Mouse (Mus musculus): ENCODE measurements at regions not wholly inside any gene's neighbourhood (a gene's known extent, or its start where the extent isn't known, plus 50 kb on each side); places are given as distances from the start of the nearest gene placed in this dataset.
"Not testable (repeated sequence)": the region's sequence is repeated elsewhere in the genome, so short reads cannot be mapped to it uniquely, and the experiment has no call there.

DNA sequence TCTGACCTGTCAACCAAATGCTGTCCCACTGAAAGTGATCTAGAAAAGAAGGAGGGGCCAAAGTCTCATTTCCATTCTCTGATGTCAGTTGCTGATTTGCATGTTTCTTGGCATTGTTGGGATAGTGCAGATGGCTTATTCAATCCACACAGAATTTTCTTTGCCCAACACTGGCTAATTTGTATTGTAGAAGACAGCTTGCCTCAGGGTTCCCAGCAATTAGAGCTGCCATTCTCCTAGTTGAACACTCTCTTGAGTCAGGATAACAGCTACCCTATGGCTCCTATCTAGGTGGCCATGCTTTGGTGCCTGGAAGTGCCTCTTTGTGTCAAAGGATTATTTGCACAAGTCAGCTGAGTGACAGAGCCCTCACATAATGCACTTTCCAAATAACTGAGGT is 569.0 kb downstream of the Lrriq3 start:
- no peak for DNase-seq (ENCODE audit: low read depth, low spot score)

DNA sequence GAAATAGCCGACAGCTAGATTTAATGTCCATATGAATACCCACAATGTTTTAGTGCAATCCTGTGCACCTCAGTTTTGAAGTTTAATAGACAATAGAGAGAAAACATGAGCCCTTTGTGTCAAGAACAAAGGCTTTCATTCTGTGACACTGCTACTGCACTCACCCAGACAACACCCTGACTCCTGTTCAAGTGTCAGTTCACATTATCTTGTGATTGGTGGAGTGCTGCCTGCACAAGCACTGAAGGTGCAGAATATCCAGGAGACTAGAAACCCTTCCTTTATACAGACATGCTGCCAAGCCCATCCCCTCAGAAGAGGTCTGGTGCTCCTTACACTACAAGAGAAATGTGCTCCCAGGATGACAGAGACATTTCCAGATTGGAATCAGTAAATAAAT is 579.3 kb downstream of the Lrriq3 start:
- DNase-seq (ENCODE audit: low read depth, low spot score): no peak

GRCm38 (mm10) chr3:155680200-155680599 is 587.0 kb downstream of the Lrriq3 start:
- DNase-seq (ENCODE audit: low read depth, low spot score): no peak

GRCm38 (mm10) chr3:155682921-155683813 is 589.9 kb downstream of the Lrriq3 start:
- DNase-seq (ENCODE audit: low read depth, low spot score): no peak

DNA sequence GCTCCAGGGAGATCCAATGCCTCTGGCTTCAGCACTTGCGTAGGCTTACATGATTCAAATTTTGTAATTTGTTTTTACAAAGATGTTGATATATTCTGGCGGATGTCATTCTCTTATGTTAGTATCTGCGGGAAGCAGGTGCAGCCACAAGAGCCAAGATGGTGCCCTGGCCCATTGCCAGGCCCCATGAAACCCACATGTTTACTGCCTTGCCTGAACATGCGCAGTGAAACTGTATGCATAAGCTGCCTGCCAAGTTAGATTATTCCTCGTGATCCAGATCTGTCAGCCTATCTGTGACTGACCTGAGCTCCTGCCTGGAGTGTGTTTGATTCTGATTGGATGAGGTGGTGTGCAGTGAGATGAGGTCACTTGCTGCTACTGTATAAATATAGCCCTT is 595.1 kb downstream of the Lrriq3 start:
- no peak for DNase-seq (ENCODE audit: low read depth, low spot score)

DNA sequence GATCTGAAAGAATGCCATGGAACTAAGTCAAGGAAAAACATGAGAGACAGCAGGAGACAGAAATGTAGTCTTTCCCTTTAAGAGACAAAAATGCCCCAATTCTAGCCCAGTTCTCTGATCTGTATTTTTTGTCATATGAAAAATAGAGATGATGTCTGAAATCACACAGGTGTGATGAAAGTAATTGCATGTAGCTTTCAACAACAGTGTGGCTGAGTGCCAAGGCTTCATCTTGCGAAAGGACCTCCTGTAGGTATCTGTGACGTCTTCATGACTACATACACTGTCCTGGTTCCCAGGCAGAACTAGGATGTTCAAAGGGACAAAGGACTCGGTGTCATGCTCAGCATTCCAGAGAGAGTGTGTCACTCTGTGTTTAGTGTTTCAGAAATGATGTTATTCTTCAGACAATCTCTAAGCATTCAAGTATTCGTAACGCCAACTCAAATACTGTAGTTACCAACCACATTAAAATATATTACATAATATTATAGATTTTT is 629.8 kb downstream of the Lrriq3 start:
- DNase-seq (ENCODE audit: low read depth, low spot score): no peak

GRCm38 (mm10) chr3:155742421-155742820 is 649.2 kb downstream of the Lrriq3 start:
- DNase-seq (ENCODE audit: low read depth, low spot score): no peak

DNA sequence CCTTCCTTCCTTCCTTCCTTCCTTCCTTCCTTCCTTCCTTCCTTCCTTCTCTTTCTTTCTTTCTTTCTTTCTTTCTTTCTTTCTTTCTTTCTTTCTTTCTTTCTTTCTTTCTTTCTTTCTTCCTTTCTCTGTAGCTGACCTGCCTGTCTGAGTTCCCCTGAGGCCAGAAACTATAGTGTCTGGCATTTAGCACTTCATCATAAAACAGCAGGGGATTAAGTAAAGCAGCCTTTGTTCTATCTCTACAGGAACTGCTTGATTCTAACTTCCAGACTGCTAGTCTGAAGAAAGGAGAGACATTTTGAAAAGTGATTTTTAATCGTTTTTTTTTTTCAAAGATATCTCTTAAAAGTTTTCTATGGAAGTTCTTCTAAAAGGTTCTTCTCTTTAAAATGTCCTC is 653.4 kb downstream of the Lrriq3 start:
- not testable (repeated sequence) for DNase-seq (ENCODE audit: low read depth, low spot score)

DNA sequence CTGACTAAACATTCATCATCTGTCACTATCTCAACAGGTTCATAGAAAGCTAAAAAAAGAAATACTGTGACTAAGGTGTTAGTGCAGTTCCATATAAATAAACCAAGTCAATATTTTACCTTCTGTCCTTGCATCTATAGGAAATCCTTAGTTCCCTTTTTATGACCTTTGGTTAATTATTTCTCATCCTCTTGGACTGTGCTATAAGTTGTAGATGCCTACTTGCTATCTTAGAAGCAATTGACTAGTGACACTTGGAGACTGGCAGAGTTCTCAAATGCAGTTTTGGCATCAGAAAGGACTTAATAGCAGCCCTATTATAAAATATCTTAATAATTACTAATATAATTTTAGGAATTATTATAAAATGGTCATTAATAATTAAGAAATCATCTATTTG is 654.3 kb downstream of the Lrriq3 start:
- DNase-seq (ENCODE audit: low read depth, low spot score): no peak

GRCm38 (mm10) chr3:155757285-155757684 is 664.1 kb downstream of the Lrriq3 start:
- DNase-seq (ENCODE audit: low read depth, low spot score): no peak

DNA sequence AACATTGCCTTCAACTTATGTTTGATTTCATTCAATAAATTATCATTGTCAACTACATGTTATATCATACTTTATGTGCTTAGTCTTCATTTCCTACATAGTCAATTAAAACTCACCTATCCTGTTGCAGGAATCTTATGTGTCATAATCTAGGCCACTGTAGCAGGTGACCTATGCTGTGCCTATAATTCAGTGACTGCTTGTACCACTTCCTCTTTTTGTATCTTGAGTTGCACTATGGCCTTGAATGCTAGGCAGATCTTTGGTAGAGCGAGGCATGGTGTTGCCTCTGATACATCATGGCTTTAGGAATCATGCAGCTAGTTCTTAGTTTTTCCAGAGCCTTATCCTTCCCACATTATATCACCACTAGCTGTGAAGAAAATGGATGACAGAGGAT is 682.8 kb downstream of the Lrriq3 start:
- no peak for DNase-seq (ENCODE audit: low read depth, low spot score)

GRCm38 (mm10) chr3:155777025-155777424 is 683.8 kb downstream of the Lrriq3 start:
- no peak for DNase-seq (ENCODE audit: low read depth, low spot score)

- no peak for DNase-seq (ENCODE audit: low read depth, low spot score)
Observed at GRCm38 (mm10) chr3:155815693-155816092, 722.5 kb downstream of the Lrriq3 start.

GRCm38 (mm10) chr3:155824863-155825262 is 731.6 kb downstream of the Lrriq3 start:
- no peak for DNase-seq (ENCODE audit: low read depth, low spot score)

- no peak for DNase-seq (ENCODE audit: low read depth, low spot score)
Observed at GRCm38 (mm10) chr3:155866286-155866685, 695.3 kb upstream of the Negr1 start.

- no peak for DNase-seq (ENCODE audit: low read depth, low spot score)
Observed at GRCm38 (mm10) chr3:155875696-155876095, 685.9 kb upstream of the Negr1 start.

DNA sequence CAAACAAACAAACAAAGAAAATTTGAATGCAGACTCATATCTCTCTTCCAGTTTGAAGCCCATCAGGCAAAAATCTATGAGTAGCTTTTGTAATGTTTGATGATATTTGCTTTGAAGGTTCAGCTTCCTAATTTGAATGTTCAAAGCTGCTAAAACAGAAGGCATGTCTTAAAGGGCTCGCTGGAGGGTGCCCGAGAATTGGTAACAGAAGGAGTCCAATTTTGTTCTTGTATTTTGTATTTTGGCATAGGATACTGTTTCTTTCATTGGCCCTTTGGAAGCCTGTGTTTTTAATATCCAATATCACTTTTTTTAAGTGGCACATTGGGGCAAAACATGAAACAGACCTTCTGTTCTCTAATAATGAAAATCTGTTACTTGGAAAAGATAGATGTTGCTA is 683.2 kb upstream of the Negr1 start:
- no peak for DNase-seq (ENCODE audit: low read depth, low spot score)

- no peak for DNase-seq (ENCODE audit: low read depth, low spot score)
Observed at GRCm38 (mm10) chr3:155880722-155881121, 680.9 kb upstream of the Negr1 start.

DNA sequence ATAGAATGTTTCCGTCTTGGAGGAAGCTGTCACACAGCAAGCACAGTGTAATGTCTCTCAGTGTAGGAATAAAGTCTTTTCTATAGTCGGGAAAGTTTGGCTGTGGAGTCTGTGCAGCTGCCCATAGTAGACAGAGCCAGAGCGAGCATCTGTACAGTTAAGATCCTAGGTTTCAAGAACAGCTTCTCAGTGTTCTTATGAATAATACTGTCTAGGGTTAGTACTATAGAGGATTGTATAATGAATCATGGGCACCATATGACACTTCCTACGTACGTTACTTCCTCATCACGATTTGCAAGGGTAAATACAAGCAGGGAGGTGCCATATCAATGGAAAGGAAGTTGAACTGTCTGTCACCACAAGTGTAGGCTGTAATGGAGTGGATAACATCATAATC is 645.6 kb upstream of the Negr1 start:
- DNase-seq (ENCODE audit: low read depth, low spot score): no peak

DNA sequence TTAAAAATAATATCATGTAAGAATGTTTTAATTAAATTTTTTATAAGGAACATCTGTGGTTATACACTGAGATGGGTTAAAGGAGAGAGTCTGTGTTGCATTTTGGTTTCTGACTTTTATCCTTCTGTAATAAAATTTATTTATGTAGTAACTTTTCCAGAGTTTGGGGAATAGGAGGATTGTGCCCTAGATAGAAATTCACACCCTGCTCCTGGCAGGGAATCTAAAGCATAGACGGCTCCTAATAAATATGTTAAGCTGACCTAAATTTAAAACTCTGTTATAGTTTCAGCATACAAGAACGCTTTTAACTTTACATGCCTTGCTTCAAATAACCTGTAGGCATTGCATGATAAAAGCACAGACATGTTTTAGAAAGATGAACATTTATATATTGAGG is 618.7 kb upstream of the Negr1 start:
- no peak for DNase-seq (ENCODE audit: low read depth, low spot score)

DNA sequence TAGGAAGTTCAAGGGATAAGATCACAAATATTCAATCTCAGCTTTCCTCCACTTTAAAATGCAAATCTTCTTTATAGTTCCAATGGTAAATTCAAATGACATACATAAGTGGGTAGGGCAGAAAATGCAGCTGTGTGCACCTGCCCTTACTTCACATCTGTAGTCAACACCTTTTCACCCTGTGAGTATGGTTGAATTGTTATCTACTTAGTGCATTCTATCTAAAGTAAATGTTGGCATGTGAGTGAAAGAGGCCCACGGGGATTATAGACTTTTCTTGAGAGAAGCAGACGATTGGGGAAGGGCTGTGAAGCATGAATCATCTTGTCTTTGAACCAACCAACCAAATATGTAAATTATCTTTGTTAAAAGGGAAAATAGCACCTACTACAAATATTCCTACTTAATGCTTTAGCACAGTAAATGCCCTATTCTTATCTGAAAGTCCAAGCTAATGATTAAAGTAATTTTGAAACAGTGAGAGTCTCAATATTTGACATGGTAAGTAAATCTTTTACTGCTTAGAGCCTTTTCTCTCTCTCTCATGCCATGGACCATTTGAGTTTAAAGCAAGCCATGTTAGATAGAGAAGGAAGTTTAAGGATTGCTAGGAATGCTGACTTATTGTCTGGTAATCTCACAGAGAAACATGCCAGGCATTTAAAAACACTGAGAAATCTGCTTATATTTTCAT is 617.4 kb upstream of the Negr1 start:
- no peak for DNase-seq (ENCODE audit: low read depth, low spot score)

DNA sequence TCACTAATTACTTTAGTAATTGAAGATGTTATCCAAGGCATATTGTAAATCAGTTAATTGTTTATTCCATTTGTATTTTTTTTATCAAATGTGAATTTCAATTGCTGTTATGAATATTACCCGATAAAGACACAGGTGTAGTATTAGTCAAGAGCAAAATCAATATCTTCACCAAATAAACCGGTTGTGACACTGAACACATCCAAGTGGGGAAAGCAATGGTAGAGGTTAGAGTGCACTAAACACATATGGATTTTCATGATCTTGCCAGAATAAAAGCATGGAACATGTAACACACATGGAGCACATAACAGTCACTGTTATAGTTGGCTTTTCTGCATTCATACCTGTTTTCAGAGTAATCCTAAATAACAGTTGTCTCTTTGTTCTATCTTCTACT is 616.4 kb upstream of the Negr1 start:
- no peak for DNase-seq (ENCODE audit: low read depth, low spot score)

DNA sequence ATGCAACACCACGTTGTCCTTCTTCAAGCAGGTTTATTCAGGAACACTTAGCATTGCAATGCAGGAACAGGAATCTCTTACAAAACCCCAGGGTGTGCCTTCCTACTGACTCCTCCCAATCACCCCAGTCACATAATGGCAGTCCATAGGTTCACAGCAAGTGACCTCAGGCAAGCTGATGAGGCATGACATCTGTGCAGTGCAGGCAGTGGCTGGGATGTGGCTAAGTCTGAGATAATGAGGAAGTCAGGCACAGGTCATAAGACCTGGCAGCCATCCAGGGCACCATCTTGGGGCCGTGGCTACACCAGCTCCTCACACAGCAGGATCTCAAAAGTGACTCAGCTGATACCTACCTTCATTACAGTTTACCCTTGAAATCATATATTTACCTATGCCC is 599.1 kb upstream of the Negr1 start:
- not testable (repeated sequence) for DNase-seq (ENCODE audit: low read depth, low spot score)

All from CD4-positive helper T cell, adult 2 months (primary cell).